ENCODE assay signal across 9 mouse cellular contexts in genomic region chr2:172549371-172550155, GRCm38 (mm10). TPM values are rescaled to one million over a fixed set of nuclear protein-coding genes. Genes with fewer than 3 reads are reported as not detected.
DNase-seq lines count a peak whose midpoint lies in the region; ATAC-seq lines count a peak whose summit lies in the region.
"Had no signal": no experiment of that assay in that cellular context is flagged by ENCODE, and none has a peak within 500 bp of the region (broad histone marks: within the 10 kb centered on the region; RNA-seq: fewer than 3 reads in every experiment).

Gene Tfap2c (plus strand): TSS chr2:172549593.

- no peak within 1 kb of the TSS for H3K27ac ChIP-seq in hindbrain, embryonic 12.5 days
- H3K27ac ChIP-seq in liver, embryonic 11.5 days (ENCODE audit: low read depth, low read length): no peak within 1 kb of the TSS
- no peak within 1 kb of the TSS for H3K27ac ChIP-seq in neural tube, embryonic 15.5 days (replicated peaks)

- peaks cover 96% of the 10 kb centered on the region for H3K27me3 ChIP-seq in hindbrain, embryonic 12.5 days
- peaks cover 100% of the 10 kb centered on the region for H3K27me3 ChIP-seq in liver, embryonic 11.5 days (replicated peaks; ENCODE audit: control insufficient read depth, insufficient read depth, low read length)
- H3K27me3 ChIP-seq in neural tube, embryonic 15.5 days (replicated peaks): peaks cover 91% of the 10 kb centered on the region

- peak; percentile 66 for ATAC-seq in hindbrain, embryonic 12.5 days (ENCODE audit: low FRiP score)
- ATAC-seq in liver, embryonic 11.5 days (replicated peaks; ENCODE audit: low FRiP score): peak; percentile 70
- ATAC-seq in neural tube, embryonic 15.5 days (ENCODE audit: low FRiP score): no peak; the same call in 1 of the 2 replicates

- H3K36me3 ChIP-seq in hindbrain, embryonic 12.5 days: no peaks in the 10 kb centered on the region
- H3K36me3 ChIP-seq in liver, embryonic 11.5 days (ENCODE audit: control insufficient read depth, insufficient read depth, low read length): no peaks in the 10 kb centered on the region
- no peaks in the 10 kb centered on the region for H3K36me3 ChIP-seq in neural tube, embryonic 15.5 days

- DNase-seq in gastrocnemius, postnatal 14 days: peak; percentile 15
- DNase-seq in gastrocnemius, postnatal 10 days: no peak
- DNase-seq in embryo, embryonic 10 days (ENCODE audit: low spot score): peak; percentile 70
- peak; percentile 60 for DNase-seq in liver, embryonic 11.5 days (ENCODE audit: low spot score)
- DNase-seq in layer of hippocampus, postnatal 25 days (ENCODE audit: extremely low spot score in 1 of 2, low spot score in 1 of 2): no peak
- DNase-seq in layer of hippocampus, adult 9-10 months (ENCODE audit: low spot score): no peak

- peak within 1 kb of the TSS; percentile 53 for H3K4me2 ChIP-seq in hindbrain, embryonic 12.5 days (replicated peaks)
- peak within 1 kb of the TSS; percentile 64 for H3K4me2 ChIP-seq in liver, embryonic 11.5 days
- peak within 1 kb of the TSS; percentile 46 for H3K4me2 ChIP-seq in neural tube, embryonic 15.5 days

- WGBS in hindbrain, embryonic 12.5 days: 1% methylated on average over 70 of the region's 70 CpGs
- WGBS in liver, embryonic 11.5 days: under 1% methylated on average over 70 of the region's 70 CpGs
- under 1% methylated on average over 69 of the region's 70 CpGs for WGBS in neural tube, embryonic 15.5 days

- intact Hi-C loops in gastrocnemius, postnatal 14 days (cut with DNase I; ENCODE audit: low total_unique reads): loop anchor here (5.0 kb wide), 1 partner anchor 223 kb away; no protein-coding TSS in a partner anchor

- peak within 1 kb of the TSS; percentile 30 for H3K4me3 ChIP-seq in hindbrain, embryonic 12.5 days
- peak within 1 kb of the TSS; percentile 45 for H3K4me3 ChIP-seq in liver, embryonic 11.5 days (ENCODE audit: low read depth, low read length)
- H3K4me3 ChIP-seq in neural tube, embryonic 15.5 days (replicated peaks): peak within 1 kb of the TSS; percentile 14; the same call in 1 of the 2 replicates

- H3K9ac ChIP-seq in hindbrain, embryonic 12.5 days: no peak within 1 kb of the TSS
- no peak within 1 kb of the TSS for H3K9ac ChIP-seq in liver, embryonic 11.5 days (ENCODE audit: low read depth, low read length)
- H3K9ac ChIP-seq in neural tube, embryonic 15.5 days (replicated peaks): no peak within 1 kb of the TSS

- H3K4me1 ChIP-seq in hindbrain, embryonic 12.5 days: peaks cover 40% of the 10 kb centered on the region
- peaks cover 3% of the 10 kb centered on the region; the same call in 1 of the 2 replicates for H3K4me1 ChIP-seq in liver, embryonic 11.5 days (replicated peaks; ENCODE audit: control insufficient read depth, insufficient read depth, low read length)
- peaks cover 36% of the 10 kb centered on the region for H3K4me1 ChIP-seq in neural tube, embryonic 15.5 days

- no peaks in the 10 kb centered on the region for H3K9me3 ChIP-seq in hindbrain, embryonic 12.5 days (replicated peaks)
- H3K9me3 ChIP-seq in liver, embryonic 11.5 days (ENCODE audit: control insufficient read depth, low read length): no peaks in the 10 kb centered on the region
- no peaks in the 10 kb centered on the region for H3K9me3 ChIP-seq in neural tube, embryonic 15.5 days (replicated peaks)

RNA-seq across cellular contexts. Expression of gene Tfap2c, which starts in this region (rescaled TPM):
- total RNA-seq in gastrocnemius, postnatal 14 days (2021): not detected
- not detected for total RNA-seq in gastrocnemius, postnatal 10 days (2021)
- polyA plus RNA-seq in hindbrain, embryonic 12.5 days (2016; fragmentation: Nextera tagmentation; extraction: Ambion mirVana): 1.6 and 1.9 TPM in 2 replicates
- polyA plus RNA-seq in liver, embryonic 11.5 days (2014; fragmentation: Nextera tagmentation; extraction: Ambion mirVana): 0.30 and 0.33 TPM in 2 replicates
- polyA plus RNA-seq in neural tube, embryonic 15.5 days (2015; fragmentation: Nextera tagmentation; extraction: Ambion mirVana): 0.26 and 0.64 TPM in 2 replicates
- under 1 TPM; 0.49 to 0.57 TPM for total RNA-seq in layer of hippocampus, postnatal 25 days (2021)
- polyA plus RNA-seq: spleen, adult 2 months had no signal

Comparison
In these comparisons a context has a peak if more than half of its experiments do, and no peak if none do; other contexts are left out.
1. Peak in DNase-seq in gastrocnemius, postnatal 14 days; RNA of the gene not detected or under 1 TPM.
2. Peak in DNase-seq, ATAC-seq, H3K4me3 ChIP-seq and H3K4me2 ChIP-seq in liver, embryonic 11.5 days; RNA of the gene not detected or under 1 TPM.